Mouse (Mus musculus): ENCODE data around the gene Snd1.

The Snd1 gene

DNA sequence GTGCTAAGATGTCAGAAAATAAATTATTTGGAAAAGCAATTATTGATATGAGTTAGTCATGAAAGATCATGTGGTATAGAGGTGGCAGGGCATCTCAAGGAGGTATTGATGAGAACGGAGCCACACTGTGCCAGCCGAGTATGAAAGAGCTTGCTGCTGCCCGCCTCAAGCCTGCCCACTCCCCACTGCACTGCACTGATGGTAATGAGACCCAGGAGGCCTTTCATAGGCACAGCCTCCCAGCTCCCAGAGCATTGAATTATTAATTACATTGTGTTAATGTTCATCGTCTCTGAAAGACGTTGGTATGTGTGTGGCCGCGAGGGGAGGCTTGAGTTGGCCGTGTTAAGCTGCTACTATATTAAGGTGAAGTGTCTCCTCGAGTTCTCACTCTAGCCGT is 390.2 kb downstream of the Snd1 start:
- DNase-seq (ENCODE audit: low read depth, low spot score) = no peak

DNA sequence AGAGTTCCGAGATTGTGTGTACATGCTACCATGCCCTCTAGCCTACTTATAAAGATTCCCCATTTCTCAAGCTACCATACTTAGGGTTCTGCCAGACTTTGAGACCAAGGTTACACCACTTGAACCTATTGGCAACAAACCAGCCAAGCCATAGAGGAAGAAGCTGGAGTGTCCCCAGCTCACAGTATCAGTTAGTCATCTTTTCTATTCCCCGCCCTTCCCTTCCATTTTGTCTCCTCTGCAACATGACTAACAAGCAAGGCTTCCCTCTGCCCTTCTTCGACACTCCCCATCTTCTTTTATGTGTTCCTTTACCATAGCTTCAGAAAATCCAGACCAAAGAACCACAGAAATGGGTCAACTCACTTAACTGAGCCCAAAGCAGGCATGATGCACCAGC is 391.3 kb downstream of the Snd1 start:
- DNase-seq (ENCODE audit: low read depth, low spot score) = no peak

- no peak for DNase-seq (ENCODE audit: low read depth, low spot score)
Measured at GRCm38 (mm10) chr6:28867516-28868251, 392.7 kb downstream of the Snd1 start.

GRCm38 (mm10) chr6:28871725-28872420 is 396.9 kb downstream of the Snd1 start:
- no peak for DNase-seq (ENCODE audit: low read depth, low spot score)

DNA sequence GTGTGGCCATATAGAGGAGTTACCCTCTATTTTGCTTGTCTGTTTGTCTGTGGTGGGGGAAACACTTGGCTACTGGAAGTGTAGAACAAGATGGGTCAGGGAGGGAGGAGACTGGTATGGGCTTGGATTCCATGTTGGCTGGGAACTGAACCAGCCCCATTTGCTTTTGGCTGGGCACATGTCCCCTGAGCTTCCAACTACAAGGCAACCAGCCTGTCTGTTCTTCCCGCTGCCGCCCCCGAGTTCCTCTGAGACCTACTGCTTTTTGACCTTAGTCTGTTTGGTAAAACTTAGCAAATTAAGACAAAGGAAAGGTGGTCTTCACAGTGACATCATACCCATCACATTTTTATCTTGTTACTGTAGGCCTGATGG is 397.5 kb downstream of the Snd1 start:
- no peak for DNase-seq (ENCODE audit: low read depth, low spot score)

GRCm38 (mm10) chr6:28874053-28874452 is 399.1 kb downstream of the Snd1 start:
- no peak for DNase-seq (ENCODE audit: low read depth, low spot score)

GRCm38 (mm10) chr6:28874759-28875158 is 399.8 kb downstream of the Snd1 start:
- DNase-seq (ENCODE audit: low read depth, low spot score) = no peak

DNA sequence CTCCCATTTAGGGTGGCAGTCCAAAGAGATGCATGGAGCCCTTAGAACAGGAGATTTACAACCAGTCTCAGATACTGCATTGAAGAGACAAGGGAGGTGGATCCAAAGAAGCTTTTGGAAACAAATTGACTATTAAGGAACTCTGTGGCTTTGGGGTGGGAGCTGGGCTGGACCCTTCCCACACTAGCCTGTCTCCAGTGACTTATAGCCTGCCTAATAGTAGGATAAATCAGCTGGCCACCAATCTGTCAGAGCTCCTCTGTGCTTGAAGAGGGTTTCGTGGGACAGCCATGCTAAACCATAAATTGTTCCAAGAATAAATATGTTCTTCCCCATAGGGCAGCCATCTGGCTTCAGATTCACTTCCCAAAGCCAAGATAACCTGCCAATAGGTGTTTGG is 400.4 kb downstream of the Snd1 start:
- DNase-seq (ENCODE audit: low read depth, low spot score) = no peak

DNA sequence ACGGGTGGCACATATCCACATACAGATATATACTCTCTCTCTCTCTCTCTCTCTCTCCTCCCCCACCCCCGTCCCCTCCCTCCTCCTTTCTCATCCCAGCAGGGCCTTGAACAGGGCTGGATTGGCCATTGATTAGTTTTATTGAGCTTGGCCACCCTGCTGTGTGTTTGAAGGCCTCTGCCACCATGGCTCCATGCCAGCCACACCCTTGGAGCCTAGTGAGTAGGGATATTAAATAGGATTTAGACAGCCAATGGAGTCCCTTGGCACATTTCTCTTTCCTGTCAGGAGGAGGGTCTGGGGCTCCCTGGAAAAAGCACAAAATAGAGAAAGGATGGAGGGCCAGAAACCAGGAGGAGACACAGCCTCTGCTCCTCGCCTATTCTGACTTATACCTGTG is 401.6 kb downstream of the Snd1 start:
- DNase-seq (ENCODE audit: low read depth, low spot score) = no peak

- peak; percentile 54 for DNase-seq (ENCODE audit: low read depth, low spot score)
Measured at GRCm38 (mm10) chr6:28877945-28878666, 403.2 kb downstream of the Snd1 start.

DNA sequence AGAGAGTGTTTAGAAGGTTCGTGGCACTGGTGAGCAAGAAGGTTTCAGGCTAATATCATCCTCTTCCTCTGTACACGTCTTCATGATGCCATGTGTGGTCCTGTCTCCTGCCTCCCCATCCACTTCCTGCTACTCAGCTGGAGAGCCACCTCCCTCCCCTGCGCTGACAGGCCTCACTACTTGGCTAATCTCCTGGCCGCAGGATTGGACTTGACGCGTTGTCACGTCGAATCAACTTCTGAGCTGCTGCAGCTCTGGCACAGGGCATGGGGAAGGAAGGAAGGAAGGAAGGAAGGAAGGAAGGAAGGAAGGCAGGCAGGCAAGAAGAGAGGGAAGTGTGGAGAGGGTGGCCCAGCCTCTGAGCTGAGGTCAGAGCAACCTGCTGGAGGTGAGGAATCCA is 404.4 kb downstream of the Snd1 start:
- DNase-seq (ENCODE audit: low read depth, low spot score) = no peak

GRCm38 (mm10) chr6:28880909-28881308 is 406.0 kb downstream of the Snd1 start:
- no peak for DNase-seq (ENCODE audit: low read depth, low spot score)

DNA sequence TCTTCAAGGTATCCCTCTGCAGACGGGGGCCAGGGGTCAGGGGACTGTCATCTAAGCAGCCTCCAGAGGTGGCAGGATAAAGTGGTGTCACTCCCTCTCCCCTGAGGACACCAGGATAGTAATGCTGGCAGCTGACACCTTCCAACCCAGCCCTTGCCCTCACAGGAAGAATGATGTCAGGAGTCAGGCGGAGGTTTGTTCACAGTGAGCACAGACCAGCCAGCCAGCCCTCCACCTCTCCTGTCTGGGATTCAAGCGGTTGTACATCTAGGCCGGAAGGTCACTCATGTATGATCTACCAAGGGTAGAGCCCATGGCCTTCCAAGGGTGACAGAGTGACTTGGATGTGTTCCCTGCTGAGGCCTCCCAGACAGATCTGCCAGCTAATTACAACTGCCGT is 408.6 kb downstream of the Snd1 start:
- no peak for DNase-seq (ENCODE audit: low read depth, low spot score)

DNA sequence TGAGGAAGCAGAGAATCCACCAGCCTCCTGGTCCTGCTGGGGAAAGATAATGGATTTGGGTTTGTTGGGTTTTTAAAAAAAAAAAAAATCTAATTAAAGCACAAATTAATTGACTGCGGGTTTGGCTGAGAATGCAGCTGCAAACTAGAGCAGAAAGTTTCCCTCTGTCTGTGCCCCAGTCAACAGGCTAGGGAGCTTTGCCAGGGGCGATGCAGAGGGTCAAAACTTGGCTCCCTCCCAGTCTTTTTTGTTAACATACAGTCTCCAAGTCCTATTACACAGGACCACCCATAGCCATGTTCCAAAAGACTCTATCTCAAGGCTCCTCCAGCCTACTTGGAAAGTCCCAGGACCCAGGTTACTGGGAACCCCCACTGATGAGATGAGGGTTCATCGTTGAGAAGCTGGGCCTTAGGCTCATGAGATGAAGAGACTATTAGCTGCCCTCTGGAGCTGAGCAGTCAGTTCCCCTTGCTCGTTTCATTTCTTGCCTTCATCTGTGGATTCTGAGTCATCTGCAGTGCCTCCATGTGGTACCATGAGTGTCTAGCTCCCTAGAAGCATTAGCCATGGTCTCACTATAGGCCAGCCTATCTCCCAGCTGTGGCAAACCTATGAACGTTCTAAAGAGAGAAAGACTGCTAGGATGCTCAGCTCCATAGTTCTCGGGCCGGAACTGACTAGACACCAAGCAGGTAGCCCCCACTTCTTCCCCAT is 411.9 kb downstream of the Snd1 start:
- DNase-seq (ENCODE audit: low read depth, low spot score) = no peak

DNA sequence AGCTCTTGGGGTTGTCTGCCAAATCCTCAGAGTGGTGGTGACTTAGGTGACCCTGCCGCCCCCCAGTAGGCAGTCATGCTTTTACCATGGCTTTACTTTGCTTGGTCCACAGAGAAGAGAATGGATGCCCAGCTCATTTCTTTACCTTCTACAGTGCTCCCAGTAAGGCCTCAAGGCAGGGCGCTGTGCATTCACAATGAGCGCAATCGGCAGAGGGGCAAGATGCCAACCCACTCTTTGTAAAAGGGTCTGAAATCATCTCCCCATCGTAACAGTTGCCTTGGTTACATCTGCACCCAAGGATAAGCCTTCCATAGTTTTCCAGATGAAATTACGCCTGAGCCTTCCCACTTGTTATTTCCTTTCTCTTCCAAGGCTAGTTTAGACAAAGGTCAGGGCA is 415.5 kb downstream of the Snd1 start:
- no peak for DNase-seq (ENCODE audit: low read depth, low spot score)

- DNase-seq (ENCODE audit: low read depth, low spot score) = no peak
Measured at GRCm38 (mm10) chr6:28891480-28891879, 416.5 kb downstream of the Snd1 start.

DNA sequence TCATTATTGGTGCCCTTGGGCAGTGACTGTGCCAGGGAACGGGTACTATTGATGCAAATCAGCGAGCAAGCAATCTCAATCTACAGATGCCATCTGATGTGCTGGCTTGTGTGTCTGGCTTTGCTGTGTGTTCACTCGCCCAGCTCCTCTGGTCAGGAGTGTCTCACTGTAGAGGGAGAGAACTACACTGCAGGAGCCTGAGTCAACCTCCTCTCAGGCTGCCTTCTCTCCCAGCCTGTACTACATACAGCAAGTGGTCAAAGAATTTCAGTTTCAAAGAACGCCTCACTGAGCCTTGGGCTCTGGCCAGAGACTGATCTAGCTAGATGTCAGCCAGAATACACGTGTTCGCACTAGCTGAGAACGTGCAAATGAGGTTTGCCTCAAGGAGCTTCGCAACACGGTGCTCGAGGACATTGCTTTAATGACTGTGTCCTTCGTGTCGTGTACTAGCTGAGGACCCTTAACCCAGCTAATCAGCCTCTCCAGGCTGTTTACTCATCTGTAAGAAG is 420.1 kb downstream of the Snd1 start:
- no peak for DNase-seq (ENCODE audit: low read depth, low spot score)

- DNase-seq (ENCODE audit: low read depth, low spot score) = no peak
Measured at GRCm38 (mm10) chr6:28895726-28896125, 420.8 kb downstream of the Snd1 start.

- no peak for DNase-seq (ENCODE audit: low read depth, low spot score)
Measured at GRCm38 (mm10) chr6:28896762-28897320, 421.9 kb downstream of the Snd1 start.

DNA sequence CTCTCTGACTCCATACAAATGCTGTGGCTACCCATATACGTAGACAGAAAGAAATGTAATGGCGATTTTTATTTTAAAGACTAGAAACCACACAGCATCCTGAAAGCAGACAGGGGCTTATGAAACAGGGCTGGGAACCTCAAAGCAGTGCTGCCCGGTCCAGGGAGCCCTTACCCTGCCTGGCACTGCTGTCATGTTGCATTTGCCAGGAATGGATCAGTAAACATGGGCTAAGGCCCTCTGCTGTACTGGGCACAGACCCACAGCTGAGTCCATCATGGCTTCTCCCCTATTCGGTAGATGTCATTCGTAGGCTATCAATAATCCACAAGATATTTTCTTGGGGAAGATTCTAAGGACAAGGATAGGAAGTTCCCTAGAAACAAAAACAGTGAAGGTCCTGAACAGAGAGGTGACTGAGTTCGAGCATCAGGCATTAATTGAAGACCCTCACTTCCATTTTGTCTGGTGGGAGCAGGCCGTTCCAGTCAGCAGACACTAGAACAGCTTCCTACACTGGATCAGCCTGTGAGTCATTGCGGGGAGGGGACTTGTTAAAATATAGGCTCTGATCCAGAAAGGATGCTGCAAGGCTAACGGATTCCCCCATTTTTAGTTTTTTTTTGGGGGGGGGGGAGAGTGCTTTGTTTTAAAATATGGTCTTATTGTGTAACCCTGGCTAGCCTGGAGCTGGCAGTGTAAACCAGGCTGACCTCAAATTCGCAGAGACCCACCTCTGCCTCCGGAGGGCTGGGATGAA is 422.6 kb downstream of the Snd1 start:
- DNase-seq (ENCODE audit: low read depth, low spot score) = no peak

GRCm38 (mm10) chr6:28898836-28899235 is 423.9 kb downstream of the Snd1 start:
- DNase-seq (ENCODE audit: low read depth, low spot score) = peak; percentile 68
